Mouse (Mus musculus) forelimb bud, embryonic 11.5 days (tissue): ENCODE data around the gene Slc8a3.

Experiments used
- DNase-seq: peaks from one replicate; pipeline ENCODE4 v3.0.0-alpha.2; 2012; ENCODE audit warnings: low read depth, low spot score

The Slc8a3 gene

GRCm38 (mm10) chr12:81184967-81185366 is 148.0 kb downstream of the Slc8a3 start:
- no peak for DNase-seq

DNA sequence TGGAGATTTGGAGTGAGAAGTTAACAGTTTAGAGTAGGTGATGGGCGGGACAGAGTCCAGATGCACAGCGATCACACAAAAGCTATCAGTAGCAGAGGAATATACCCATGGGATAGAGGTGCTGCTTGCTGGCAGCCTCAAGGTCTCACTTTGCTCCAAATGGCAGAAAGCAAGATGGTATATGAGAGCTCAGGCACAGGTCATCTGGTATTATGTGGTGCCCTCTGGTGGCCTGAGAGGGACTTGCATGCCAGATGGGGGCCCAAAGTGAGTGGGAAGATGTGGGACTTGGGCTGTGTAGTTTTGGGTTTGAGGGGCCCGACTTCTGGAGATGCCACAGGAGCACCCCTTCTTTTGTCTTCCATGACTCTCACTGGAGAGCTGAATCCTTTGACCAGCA is 150.9 kb downstream of the Slc8a3 start:
- DNase-seq, result peak; percentile 61

- DNase-seq, result no peak
Observed at GRCm38 (mm10) chr12:81175252-81175651, 157.7 kb downstream of the Slc8a3 start.

GRCm38 (mm10) chr12:81173893-81174292 is 159.1 kb downstream of the Slc8a3 start:
- no peak for DNase-seq

- DNase-seq, result no peak
Observed at GRCm38 (mm10) chr12:81173011-81173410, 160.0 kb downstream of the Slc8a3 start.

DNA sequence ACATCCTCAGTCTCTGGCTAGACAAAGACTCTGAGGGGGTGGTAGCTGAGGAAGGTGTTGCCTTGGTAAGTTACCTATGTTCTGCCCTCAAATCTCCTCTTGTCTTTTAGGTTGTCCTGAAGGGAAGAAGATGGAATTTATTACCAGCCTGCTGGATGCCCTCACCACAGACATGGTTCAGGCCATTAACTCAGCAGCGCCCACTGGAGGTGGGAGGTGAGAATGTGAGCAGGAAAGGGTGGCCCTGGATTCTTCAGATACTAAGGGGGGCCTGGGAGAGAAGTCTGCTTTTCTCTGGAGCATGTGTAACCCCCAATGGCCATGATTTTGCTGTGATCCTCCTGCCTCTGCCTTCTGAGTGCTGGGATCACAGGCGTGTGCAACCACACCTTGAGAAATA is 162.9 kb downstream of the Slc8a3 start:
- DNase-seq, result no peak

GRCm38 (mm10) chr12:81168494-81168893 is 164.5 kb downstream of the Slc8a3 start:
- DNase-seq, result no peak

GRCm38 (mm10) chr12:81168031-81168430 is 164.9 kb downstream of the Slc8a3 start:
- DNase-seq, result no peak

GRCm38 (mm10) chr12:81167142-81167541 is 165.8 kb downstream of the Slc8a3 start:
- DNase-seq, result no peak

DNA sequence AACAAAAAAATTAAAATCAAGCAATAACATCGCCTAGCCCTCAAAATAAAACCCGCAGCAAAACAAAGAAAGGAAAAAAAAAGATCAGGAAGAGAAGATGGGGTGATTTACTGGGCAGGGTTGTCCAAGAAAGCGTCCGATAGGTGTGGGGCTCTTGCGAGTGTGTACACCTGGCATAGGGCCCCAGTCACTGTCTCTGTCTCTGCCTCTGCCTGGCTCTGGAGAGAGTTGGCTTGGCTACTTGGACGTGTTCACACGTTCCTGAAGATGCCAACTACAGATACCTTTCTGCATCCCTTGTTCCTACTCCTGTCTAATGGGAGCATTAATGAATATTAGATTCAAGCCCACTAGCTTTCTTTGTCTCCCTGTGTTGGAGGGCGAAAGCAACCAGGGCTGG is 166.4 kb downstream of the Slc8a3 start:
- DNase-seq, result no peak

DNA sequence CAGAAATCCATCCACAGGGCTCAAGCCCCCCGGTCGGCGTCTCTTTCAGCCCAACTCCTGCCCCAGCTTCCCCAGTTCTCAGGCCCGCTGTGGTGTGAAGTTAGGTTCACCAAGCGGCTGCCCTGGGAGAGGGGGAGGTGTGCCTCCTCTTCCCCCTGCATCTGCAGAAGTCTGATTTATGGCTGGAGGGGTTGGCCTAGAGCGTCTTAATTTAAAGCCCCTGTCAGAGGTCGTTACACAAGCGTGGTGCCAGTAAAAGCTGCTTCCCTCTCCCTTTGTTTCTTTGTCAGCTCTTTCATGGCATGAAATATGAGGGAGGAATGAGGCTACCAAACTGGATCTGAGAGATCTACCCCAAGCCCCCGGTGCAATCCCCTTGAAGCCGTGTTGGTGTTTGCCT is 166.9 kb downstream of the Slc8a3 start:
- peak; percentile 44 for DNase-seq

- no peak for DNase-seq
Observed at GRCm38 (mm10) chr12:81163566-81163965, 169.4 kb downstream of the Slc8a3 start.

DNA sequence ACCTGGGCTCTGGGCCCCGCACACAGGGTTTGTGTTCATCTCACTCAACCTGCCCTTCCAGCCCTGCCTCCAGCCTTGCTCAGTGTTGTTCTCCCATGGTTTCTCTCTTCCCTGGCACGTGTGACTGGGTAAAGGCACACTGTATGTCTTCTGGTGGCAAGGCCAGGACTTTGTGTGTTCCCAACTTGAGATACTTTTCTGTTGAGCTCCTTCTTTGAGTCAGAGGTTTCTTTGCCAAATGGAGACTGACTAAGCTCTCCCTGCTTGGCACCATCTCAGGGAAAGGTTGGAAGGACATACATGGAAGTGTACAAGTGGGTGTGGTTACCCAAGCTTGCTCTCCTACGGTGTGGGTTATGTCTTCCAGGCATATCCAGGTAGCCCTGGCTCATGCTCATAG is 169.8 kb downstream of the Slc8a3 start:
- DNase-seq, result no peak

- DNase-seq, result no peak
Observed at GRCm38 (mm10) chr12:81161282-81161681, 171.7 kb downstream of the Slc8a3 start.

DNA sequence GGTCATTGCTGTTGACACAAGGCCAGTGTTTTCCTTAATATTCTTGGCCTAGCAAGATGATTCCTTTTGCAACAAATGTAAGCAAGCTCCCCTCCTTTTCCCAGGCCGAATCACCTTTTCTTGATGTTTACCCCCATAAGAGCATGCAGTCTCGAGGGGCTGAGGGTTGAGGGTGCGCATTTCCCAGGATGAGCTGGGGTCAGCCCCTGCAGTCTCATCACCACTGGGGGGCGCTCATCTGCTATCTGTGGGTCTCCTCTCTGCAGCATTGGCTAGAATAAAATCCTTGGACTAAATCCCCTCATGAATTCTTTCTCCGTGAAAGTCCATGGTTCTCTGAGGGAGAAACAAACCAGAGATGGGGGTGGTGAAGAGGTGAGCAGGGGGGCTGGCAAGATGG is 172.1 kb downstream of the Slc8a3 start:
- DNase-seq, result no peak

DNA sequence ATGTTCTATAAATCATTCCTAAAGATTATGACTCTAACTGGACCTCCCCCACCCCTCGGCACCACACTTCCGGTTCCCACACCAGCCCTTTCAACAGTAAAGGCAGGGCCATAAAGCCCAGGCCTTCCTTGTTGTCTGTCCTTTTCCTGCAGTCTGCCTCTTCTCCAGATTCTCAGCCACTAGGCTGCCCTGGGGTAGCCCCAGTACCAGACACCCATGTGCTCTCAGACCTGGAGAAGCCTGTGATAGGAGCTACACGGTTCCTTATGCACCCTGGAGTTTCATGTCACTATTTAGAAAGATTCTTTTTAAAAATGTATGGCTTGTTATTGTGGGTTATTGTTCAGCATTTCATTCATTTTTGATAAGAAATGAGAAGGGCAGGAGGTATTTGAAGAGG is 172.6 kb downstream of the Slc8a3 start:
- DNase-seq, result no peak

- no peak for DNase-seq
Observed at GRCm38 (mm10) chr12:81159947-81160346, 173.0 kb downstream of the Slc8a3 start.

GRCm38 (mm10) chr12:81156841-81157240 is 176.1 kb downstream of the Slc8a3 start:
- DNase-seq, result no peak

DNA sequence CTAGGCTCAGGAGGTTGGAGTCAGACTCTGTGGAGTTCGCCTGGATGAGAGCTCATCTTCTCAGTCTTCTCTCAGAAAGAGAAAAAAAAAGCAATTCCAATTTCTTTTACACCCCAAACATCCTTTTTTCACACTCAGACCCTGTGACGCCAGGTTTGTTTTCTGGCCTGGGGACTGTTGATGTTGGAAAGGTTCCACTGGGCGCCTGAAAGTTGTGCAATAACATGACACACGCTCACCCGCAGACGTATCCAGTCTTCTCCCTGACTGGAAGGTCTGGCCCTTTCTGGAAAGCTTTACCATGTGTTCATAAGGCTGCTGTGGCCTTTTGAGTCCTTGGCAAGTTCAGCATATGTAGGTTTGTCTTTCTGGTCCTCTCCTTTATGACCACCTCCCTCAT is 177.3 kb downstream of the Slc8a3 start:
- no peak for DNase-seq

DNA sequence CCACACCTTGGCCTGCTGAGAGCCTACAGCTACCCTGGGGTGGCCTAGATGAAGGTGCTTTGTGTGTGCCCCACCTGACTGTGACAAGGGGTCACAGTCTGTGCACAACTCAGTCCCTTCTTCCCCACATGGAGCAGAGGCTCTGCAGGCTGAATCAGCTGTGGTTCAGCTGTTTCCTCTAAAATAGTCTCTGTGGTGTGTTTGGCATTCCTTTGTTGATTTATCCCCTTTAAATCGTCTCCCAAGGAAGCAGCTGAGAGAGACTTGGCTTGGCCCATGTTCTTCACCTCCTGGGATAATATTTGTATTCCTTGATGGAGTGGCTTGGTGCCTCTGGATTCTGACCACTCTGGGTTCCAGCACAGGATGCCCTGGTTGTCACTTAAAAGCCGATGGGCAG is 180.9 kb downstream of the Slc8a3 start:
- DNase-seq, result no peak

DNA sequence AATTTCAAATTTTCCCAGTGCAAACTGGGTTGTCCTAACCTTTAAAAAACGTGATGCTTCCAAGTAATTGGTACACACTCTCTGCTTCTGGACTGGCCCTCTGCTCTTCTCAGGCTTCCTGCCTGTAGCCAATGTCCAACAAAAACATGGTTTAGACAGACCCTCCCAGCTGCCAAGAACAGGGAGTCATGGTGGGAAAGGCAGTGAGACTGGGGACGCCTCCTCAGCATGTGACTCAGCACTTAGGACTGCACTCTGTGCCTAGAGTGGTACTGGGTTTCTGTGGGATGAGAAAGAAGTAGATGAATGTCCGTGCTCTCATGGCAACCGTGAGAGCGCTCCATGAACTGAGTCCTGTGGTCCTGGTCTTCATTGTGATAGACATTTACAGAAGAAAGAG is 182.1 kb downstream of the Slc8a3 start:
- no peak for DNase-seq

GRCm38 (mm10) chr12:81147956-81148355 is 185.0 kb downstream of the Slc8a3 start:
- DNase-seq, result no peak
